Comparison of ENCODE assay signal across 11 mouse cellular contexts in genomic region chr2:42661656-42662315, GRCm38 (mm10).
A peak's percentile ranks its signal among the peaks of the same experiment; 100 is the strongest.
DNase-seq lines count a peak whose midpoint lies in the region.
"Had no signal": no experiment of that assay in that cellular context is flagged by ENCODE, and none has a peak within 500 bp of the region (broad histone marks: within the 10 kb centered on the region; RNA-seq: fewer than 3 reads in every experiment).

No protein-coding gene starts in this region.

- peak; percentile 27 for DNase-seq in cerebellum, adult 8-10 months
- no peak for DNase-seq in cerebellum, postnatal 36 days
- peak; percentile 8 for DNase-seq in kidney, adult 9 months
- no peak for DNase-seq in kidney, adult 11 months
- DNase-seq in MEL-GATA-1-ER (ENCODE audit: extremely low read depth, low read depth), result peak; percentile 34
- DNase-seq in forelimb bud, embryonic 11.5 days (ENCODE audit: low read depth, low spot score), result peak; percentile 59
- DNase-seq in right cerebral cortex, postnatal 4 days, result no peak
- no peak for DNase-seq in testis, postnatal 14 days (ENCODE audit: low spot score)
- DNase-seq: adrenal gland, postnatal 14 days; kidney, postnatal 4 days; lung, adult 18-20 months had no signal

Comparison
In these comparisons a context has a peak if more than half of its experiments do, and no peak if none do; other contexts are left out.
1. DNase-seq: peak in cerebellum, adult 8-10 months (single experiment), kidney, adult 9 months (single experiment), MEL-GATA-1-ER (single experiment) and forelimb bud, embryonic 11.5 days (single experiment); none in cerebellum, postnatal 36 days (0 of 2), kidney, adult 11 months (single experiment), right cerebral cortex, postnatal 4 days (single experiment) and testis, postnatal 14 days (single experiment).